Mouse (Mus musculus): ENCODE results near the gene Mllt10. TPM values are rescaled to one million over a fixed set of nuclear protein-coding genes. Genes with fewer than 3 reads are reported as not detected.

Gene Mllt10
- polyA plus RNA-seq, 1 experiment from 2014 or later = 61.9 TPM

GRCm38 (mm10) chr2:18038895-18039371, 16.1 kb upstream of the Mllt10 start:
- no peaks in the 10 kb centered on the region for H3K9me3 ChIP-seq
- no peak for ATAC-seq (replicated peaks)
- WGBS = 31% methylated on average over 10 of the region's 10 CpGs
- H3K4me2 ChIP-seq (replicated peaks) = peak overlapping the region; percentile 60
- peak overlapping the region; percentile 35; the same call in 1 of the 2 replicates for H3K4me3 ChIP-seq
- H3K9ac ChIP-seq (replicated peaks) = peak overlapping the region; percentile 50; the same call in 1 of the 2 replicates
- H3K27me3 ChIP-seq = no peaks in the 10 kb centered on the region
- H3K27ac ChIP-seq (replicated peaks) = peak overlapping the region; percentile 88
- H3K36me3 ChIP-seq = no peaks in the 10 kb centered on the region
- H3K4me1 ChIP-seq = peaks cover 59% of the 10 kb centered on the region

DNA sequence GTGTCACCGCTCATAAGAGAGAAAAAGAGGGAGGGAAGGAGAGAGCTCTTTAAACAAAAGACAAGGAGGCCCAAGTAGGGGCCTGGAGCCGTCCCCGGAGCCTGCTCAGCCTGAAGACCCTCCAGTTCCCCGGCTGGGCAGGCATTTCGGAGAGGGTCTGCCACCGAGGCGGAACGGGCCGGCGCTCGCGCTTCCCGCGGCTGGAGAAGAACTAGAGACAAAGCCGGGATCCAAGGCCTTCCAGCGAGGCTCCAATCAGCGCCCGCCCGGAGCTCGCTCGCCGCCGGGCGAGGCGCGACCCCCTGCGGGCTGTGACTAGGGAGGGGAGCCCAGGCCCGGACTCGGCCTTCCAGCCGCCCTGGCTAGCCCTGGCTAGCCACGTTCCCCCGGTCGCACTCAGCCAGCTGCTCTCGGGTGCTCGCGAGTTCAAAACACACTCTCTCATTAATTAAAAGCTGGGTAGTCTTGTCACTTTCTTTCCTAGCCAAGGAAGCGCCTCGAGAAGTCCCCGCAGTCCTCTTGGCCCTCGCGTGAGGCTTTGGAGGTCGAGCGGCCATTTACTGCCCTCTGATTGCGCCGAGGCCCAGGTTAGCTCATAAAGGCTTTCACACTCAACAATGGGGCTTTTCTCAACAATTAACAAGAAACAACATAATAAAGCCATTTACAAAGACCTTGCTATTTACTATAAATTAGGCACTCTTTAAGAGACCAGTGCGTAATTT, 15.3 kb upstream of the Mllt10 start:
- no peaks in the 10 kb centered on the region for H3K36me3 ChIP-seq
- 1% methylated on average over 44 of the region's 46 CpGs for WGBS
- H3K9me3 ChIP-seq = no peaks in the 10 kb centered on the region
- peak overlapping the region; percentile 35 for H3K4me3 ChIP-seq
- peak; percentile 59 for ATAC-seq (replicated peaks)
- H3K4me2 ChIP-seq (replicated peaks) = peak overlapping the region; percentile 60
- peak overlapping the region; percentile 88 for H3K27ac ChIP-seq (replicated peaks)
- no peaks in the 10 kb centered on the region for H3K27me3 ChIP-seq
- H3K4me1 ChIP-seq = peaks cover 62% of the 10 kb centered on the region
- H3K9ac ChIP-seq (replicated peaks) = peak overlapping the region; percentile 50

DNA sequence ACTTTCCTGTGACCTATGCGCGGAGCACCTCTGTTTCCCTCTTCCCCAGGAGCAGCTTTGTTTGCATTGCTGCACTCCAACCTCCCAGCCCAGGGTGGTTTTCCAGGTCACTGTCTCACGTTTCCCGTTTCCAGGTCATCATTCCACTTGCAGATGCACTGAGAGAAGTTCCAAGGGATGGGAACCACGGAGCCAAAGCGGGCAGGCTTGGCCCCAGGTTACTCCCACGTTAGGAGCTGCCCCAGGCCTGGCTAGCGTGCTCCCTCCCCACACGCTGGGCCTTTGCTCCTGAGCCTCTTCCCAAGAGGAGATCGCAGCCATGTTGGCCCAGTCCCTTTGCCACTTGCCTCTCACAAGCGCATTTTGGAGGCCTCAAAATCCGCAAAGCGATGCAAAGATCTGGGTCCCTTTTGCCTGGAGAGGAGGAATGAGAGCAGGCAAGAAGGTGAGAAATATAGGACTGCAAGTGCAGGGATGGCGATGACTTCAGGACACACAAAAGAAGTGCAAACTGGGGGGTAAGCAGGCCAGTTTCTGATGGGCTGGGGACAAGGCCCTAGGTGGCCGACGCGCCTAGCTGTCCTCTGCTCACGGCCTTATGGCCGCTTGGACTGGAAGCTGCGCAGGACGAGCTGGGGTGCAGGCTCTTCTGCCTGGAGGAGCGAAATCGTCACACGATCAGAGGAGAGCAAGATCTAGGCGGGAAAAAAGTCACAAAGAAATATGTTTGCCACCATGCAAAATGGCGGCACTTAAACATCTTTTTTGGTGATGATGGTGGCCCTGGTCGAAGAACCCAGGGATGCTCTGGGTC, 14.5 kb upstream of the Mllt10 start:
- Histone ChIP-seq H3K9me3 (no peaks in the 10 kb centered on the region), H3K36me3 (no peaks in the 10 kb centered on the region), H3K4me2 (replicated peaks) (peak overlapping the region; percentile 60), H3K4me3 (peak overlapping the region; percentile 35), H3K27ac (replicated peaks) (peak overlapping the region; percentile 88), H3K27me3 (no peaks in the 10 kb centered on the region), H3K9ac (replicated peaks) (peak overlapping the region; percentile 50), H3K4me1 (peaks cover 65% of the 10 kb centered on the region)
- WGBS = 6% methylated on average over 27 of the region's 27 CpGs
- peak; percentile 41 for ATAC-seq (replicated peaks)

GRCm38 (mm10) chr2:18041199-18041885, 13.7 kb upstream of the Mllt10 start:
- no peaks in the 10 kb centered on the region for H3K27me3 ChIP-seq
- peak; percentile 85 for ATAC-seq (replicated peaks)
- H3K27ac ChIP-seq (replicated peaks) = peak overlapping the region; percentile 88
- H3K36me3 ChIP-seq = no peaks in the 10 kb centered on the region
- peak overlapping the region; percentile 35 for H3K4me3 ChIP-seq
- H3K9me3 ChIP-seq = no peaks in the 10 kb centered on the region
- H3K4me2 ChIP-seq (replicated peaks) = peak overlapping the region; percentile 60
- 4% methylated on average over 14 of the region's 14 CpGs for whole genome bisulfite sequencing
- peak overlapping the region; percentile 50 for H3K9ac ChIP-seq (replicated peaks)
- H3K4me1 ChIP-seq = peaks cover 65% of the 10 kb centered on the region

DNA sequence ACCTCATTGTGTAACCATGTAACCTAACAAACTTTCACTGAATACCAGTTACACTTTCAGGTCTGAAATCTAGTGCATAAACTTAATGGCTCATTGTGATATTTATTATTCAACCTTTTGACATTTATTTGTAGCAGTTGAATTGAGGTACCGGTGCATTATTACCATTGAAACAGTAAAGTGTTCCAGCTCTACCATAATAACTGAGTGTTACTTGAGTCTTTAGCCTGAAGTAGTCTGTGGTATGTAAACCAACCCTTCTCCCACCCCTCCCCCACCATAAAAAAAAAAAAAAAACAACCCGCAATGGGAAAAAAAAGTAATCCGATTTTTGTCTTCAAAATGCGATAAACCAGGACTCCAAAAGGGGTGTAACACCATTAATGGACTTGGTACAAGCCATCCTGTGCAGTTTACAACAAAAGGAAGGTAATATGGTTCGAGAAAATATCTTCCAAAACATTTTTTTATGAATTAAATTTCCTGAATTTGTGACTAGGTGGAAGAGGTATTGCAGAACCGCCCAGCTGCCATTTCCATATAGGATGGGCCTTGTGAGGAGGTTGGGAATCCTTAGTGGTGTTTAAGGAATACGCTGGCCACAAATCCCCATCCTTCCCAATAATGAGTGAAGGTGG, 9.8 kb upstream of the Mllt10 start:
- Histone ChIP-seq H3K36me3 (no peaks in the 10 kb centered on the region), H3K9ac (replicated peaks) (peak overlapping the region; percentile 100), H3K4me2 (replicated peaks) (peak overlapping the region; percentile 60), H3K4me3 (peak overlapping the region; percentile 90), H3K9me3 (no peaks in the 10 kb centered on the region), H3K27me3 (no peaks in the 10 kb centered on the region), H3K4me1 (peaks cover 58% of the 10 kb centered on the region), H3K27ac (replicated peaks) (peak overlapping the region; percentile 99)
- ATAC-seq (replicated peaks) = no peak
- 1% methylated on average over 7 of the region's 7 CpGs for WGBS

DNA sequence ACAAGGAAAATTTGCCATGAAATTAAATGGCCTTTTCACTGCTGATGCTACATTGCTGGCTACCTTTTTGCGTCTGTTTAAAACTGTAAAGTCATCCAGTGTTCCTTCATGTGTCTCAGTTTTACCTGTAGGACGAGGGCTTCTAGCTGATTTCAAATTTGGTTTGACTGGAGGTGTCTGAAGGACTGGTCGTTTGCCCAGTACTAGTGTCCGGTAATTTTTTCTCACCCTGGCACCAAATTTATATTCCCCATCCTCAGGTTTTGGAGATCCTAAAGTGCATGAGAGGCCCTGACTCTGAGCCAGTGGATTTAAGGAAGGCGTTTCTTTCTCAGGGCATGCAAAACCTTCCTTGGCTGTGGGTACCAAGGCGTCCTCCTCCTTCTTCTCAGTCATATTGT, 9.3 kb upstream of the Mllt10 start:
- Histone ChIP-seq H3K4me2 (replicated peaks) (peak overlapping the region; percentile 60), H3K4me1 (peaks cover 58% of the 10 kb centered on the region), H3K27ac (replicated peaks) (peak overlapping the region; percentile 99), H3K9ac (replicated peaks) (peak overlapping the region; percentile 100), H3K4me3 (peak overlapping the region; percentile 90), H3K27me3 (no peaks in the 10 kb centered on the region), H3K36me3 (no peaks in the 10 kb centered on the region), H3K9me3 (no peaks in the 10 kb centered on the region)
- 4% methylated on average over 6 of the region's 6 CpGs for WGBS
- no peak for ATAC-seq (replicated peaks)

DNA sequence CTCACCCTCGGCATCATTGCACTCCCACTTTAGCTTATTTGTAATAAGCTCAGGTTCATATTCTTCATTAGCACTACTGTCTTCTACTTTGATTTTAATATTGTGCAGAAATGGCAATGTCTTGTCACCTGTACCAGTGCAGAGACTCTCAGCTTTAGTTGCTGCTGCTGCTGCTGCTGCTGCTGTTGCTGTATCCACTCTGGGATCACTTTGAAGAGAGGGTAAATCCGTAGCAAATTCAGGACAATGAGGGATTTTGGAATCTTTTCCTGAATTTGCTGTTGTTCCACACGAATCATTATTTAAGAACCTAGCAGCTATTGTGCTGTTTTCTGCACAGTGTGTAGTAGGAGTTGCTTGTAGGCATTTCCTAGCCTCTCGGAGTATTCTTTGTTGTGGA, 8.9 kb upstream of the Mllt10 start:
- WGBS = under 1% methylated on average over 4 of the region's 4 CpGs
- ATAC-seq (replicated peaks) = no peak
- Histone ChIP-seq H3K4me2 (replicated peaks) (peak overlapping the region; percentile 60), H3K4me3 (peak overlapping the region; percentile 90), H3K27ac (replicated peaks) (peak overlapping the region; percentile 99), H3K36me3 (no peaks in the 10 kb centered on the region), H3K9ac (replicated peaks) (peak overlapping the region; percentile 100), H3K27me3 (no peaks in the 10 kb centered on the region), H3K4me1 (peaks cover 56% of the 10 kb centered on the region), H3K9me3 (no peaks in the 10 kb centered on the region)

GRCm38 (mm10) chr2:18046758-18047645, 8.0 kb upstream of the Mllt10 start:
- peak overlapping the region; percentile 100 for H3K9ac ChIP-seq (replicated peaks)
- peak overlapping the region; percentile 90 for H3K4me3 ChIP-seq
- H3K27ac ChIP-seq (replicated peaks) = peak overlapping the region; percentile 99
- H3K36me3 ChIP-seq = no peaks in the 10 kb centered on the region
- H3K4me1 ChIP-seq = peaks cover 56% of the 10 kb centered on the region
- H3K9me3 ChIP-seq = no peaks in the 10 kb centered on the region
- peak; percentile 33 for ATAC-seq (replicated peaks)
- WGBS = under 1% methylated on average over 57 of the region's 64 CpGs
- no peaks in the 10 kb centered on the region for H3K27me3 ChIP-seq
- H3K4me2 ChIP-seq (replicated peaks) = peak overlapping the region; percentile 60

GRCm38 (mm10) chr2:18047646-18048452, 7.2 kb upstream of the Mllt10 start:
- WGBS = under 1% methylated on average over 70 of the region's 70 CpGs

DNA sequence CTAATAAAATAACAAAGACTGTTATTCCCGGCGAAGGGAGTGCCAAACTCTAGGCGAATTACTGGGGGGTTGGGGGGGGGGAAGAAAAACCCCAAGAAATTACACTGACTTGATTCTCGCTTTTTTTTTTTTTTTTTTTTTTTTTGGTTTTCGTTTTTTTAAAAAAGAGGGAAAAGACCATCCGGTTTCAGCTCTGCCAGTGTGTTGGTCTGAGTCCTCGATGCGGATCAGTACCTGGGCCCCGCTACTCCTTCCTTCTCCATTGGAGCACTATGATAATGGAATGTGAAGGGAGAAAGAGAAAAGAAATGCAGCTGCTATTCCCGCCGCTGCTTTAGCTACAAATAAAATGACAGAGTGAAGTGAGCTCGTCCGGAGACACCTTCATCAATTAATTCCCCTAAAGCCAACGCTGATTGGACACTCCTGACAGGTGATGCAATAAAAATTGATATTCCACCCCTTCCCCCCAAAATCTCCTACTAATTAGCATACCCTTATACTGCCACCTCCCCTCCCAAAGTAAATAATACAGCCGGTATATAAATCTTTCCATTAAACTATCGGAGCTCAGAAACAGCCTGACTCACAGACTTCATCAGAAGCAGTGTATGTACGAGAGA, 6.5 kb upstream of the Mllt10 start, which contains the start of gene Skida1:
TSS of gene Skida1 (minus strand) at position 599 of the 623 bp plus-strand sequence.
- H3K27me3 ChIP-seq = no peaks in the 10 kb centered on the region
- peaks cover 46% of the 10 kb centered on the region for H3K4me1 ChIP-seq
- peak within 1 kb of the TSS; percentile 90 for H3K4me3 ChIP-seq
- peak within 1 kb of the TSS; percentile 60 for H3K4me2 ChIP-seq (replicated peaks)
- peak within 1 kb of the TSS; percentile 99 for H3K27ac ChIP-seq (replicated peaks)
- H3K9me3 ChIP-seq = no peaks in the 10 kb centered on the region
- WGBS = under 1% methylated on average over 17 of the region's 17 CpGs
- H3K36me3 ChIP-seq = no peaks in the 10 kb centered on the region
- peak within 1 kb of the TSS; percentile 100 for H3K9ac ChIP-seq (replicated peaks)
- peak; percentile 62 for ATAC-seq (replicated peaks)

More at GRCm38 (mm10) chr2:18047646-18048452, 7.2 kb upstream of the Mllt10 start:
- peak overlapping the region; percentile 100 for H3K9ac ChIP-seq (replicated peaks)
- no peaks in the 10 kb centered on the region for H3K36me3 ChIP-seq
- peaks cover 49% of the 10 kb centered on the region for H3K4me1 ChIP-seq
- H3K27ac ChIP-seq (replicated peaks) = peak overlapping the region; percentile 99
- peak; percentile 83 for ATAC-seq (replicated peaks)
- H3K4me3 ChIP-seq = peak overlapping the region; percentile 90
- H3K27me3 ChIP-seq = no peaks in the 10 kb centered on the region
- no peaks in the 10 kb centered on the region for H3K9me3 ChIP-seq
- peak overlapping the region; percentile 60 for H3K4me2 ChIP-seq (replicated peaks)
